Mouse (Mus musculus) kidney, adult 8-10 months (tissue): ENCODE measurements at regions not wholly inside any gene's neighbourhood (a gene's known extent, or its start where the extent isn't known, plus 50 kb on each side); places are given as distances from the start of the nearest gene placed in this dataset.

Source experiments
- DNase-seq, 2 experiments: peaks; one replicate each; pipeline ENCODE4 v3.0.0; 2022

DNA sequence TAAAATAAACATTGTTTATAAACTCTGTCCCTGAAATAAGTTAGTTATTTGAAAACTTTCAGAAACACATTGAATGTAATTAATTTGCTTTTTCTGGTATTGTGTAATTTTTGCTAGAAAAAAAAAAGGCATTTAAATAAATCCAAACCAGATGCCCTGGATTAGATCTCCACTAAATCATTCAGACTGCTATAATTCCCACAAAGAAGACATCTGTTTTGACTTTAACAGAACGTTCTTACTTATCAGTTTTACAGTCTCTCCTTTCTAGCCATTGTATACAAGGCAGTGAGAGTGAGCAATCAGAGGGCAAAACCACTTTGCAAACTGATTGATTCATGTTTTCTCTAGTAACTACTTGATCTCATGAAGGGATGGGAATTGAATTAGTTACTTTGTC lies 478.8 kb downstream of the Slitrk6 start:
- DNase-seq: no peak

DNA sequence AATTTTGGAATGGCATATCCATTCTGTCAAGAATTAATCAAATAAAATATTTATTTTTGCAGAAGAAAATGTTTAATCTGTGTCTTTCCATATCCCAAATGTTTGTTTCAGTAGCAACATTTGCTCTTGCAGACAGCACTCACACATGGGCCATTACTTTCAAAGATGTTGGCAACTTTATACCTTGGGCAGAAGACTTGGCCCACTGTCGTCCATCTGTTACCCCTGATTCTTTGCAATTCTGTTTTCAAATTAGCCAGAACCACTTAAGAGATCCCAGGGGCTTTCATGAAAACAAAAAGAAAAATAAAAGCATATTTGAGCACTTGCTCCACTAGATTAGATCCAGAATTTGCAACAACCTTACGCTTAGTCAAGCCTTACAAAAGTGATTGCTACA lies 483.7 kb downstream of the Slitrk6 start:
- no peak for DNase-seq

DNA sequence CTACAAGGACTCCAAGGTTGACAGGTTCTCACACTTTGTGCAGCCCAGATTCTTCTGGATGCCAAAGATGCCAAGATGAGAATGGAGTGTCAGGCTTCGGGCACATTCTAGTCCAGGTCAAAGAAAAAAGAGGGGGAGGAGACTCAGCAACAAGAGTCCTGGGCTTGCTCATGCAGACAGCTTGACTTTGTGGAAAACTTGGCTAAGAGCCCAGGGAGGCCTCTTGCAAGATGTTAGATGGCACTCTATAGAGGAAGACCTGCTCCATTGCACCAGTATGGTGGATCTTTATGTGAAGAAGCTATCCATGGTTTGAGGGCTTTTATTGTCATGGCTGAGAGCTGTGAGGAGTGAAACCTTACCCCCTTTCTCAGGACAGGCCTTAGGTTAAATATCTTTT lies 510.5 kb downstream of the Slitrk6 start:
- no peak for DNase-seq

DNA sequence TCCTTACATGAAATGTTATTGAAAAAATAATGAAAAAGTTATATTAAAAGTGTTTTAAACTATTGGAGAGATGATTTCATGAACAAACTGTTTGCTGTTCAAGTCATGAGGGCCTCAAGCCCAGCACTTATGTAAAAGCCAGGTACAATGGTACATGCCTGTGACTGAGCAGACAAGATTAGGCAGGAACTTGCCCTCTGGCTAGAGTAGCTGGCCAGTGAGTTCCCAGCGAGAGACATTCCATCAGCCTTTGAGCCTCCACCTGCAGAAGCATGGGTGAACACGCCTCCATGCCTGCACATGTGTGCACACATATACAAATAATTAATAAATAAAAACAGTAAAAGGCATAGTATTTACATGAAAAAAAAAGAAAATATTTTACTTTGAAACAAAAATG lies 511.4 kb downstream of the Slitrk6 start:
- no peak for DNase-seq

- no peak for DNase-seq
Observed at GRCm38 (mm10) chr14:110238800-110239199, 516.1 kb downstream of the Slitrk6 start.

DNA sequence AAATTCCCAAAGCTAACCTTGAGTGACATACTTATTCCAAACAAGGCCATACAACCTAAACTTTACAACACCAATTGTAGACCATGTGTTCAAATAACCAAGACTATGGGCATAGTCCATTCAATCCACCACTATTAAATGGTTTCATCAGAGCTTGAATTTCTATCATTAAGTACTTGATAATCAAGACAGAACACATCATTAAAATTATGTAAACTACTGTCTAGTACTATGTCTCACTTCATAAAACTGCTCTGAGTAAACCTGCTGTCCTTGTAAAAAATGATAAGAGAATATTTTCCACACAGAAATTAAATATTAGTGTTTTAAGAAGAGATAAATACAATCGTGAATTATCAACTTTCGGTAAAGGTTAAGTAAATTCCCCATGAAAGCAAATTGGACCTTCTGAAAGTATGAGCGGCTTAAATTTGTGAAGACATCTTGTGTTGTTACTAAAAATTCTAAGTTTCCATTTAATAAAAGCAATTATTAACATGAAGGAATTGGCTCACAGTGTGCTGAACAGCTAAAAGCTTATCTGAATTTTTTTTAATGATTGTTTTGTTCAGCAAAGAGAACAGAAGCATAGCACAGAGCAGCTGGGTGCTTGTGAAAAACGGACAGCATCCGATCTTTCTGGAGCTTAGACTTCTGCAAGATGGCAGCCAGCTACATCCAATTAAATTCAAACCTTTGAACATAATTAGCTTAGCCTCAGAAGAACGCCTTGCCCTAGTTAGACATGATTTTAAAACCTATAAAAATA lies 530.1 kb downstream of the Slitrk6 start:
- DNase-seq: no peak

DNA sequence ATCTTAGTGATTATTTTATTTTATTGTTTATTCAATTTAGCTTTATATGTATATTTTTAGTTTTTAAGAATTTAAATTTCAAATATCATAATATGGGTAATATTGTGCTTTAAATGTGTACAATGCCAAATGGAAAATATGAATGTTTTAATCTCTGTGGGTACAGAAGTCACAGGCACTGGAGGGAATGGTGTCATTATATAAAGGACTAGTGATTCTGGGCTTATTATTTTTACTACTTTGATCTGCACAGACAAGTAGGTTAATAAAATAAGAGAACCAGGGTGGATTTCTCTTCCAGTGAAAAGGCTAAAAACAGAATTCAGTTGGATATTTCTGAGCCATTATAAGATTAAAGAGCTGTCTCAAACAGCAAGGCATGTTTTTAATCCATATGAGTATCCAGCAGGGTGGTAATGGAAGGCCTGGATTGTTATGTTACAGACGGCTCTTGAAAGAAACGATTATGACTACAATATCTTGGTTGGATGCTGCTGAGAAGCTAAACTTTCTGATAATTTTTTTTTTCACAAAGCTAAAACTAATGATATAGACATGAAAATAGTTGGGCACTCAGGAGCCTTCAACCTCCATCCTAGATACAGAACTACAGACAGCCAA lies 563.9 kb downstream of the Slitrk6 start:
- DNase-seq: no peak

GRCm38 (mm10) chr14:110190471-110190870 lies 564.5 kb downstream of the Slitrk6 start:
- no peak for DNase-seq

DNA sequence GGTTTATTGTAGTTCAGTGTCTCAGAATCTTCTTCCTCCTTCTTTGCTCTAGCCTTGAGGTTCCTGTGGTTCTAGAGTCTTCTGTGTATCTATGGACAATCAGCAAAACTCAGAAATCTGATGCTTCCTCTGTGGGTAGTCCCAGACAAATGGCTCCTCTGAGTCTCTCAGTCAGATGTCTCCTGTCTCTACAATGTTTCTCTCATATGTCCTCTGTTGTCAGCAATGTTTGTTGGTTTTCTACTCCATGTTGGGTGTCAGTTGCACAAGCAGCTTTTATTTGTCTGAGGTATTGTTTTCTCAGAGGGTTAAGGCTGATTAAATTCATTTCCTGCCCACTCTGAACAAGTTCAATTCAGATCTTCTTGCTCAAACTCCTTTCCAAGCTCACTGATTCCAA lies 575.8 kb downstream of the Slitrk6 start:
- no peak for DNase-seq

- DNase-seq: no peak
Observed at GRCm38 (mm10) chr14:110171162-110172117, 583.5 kb downstream of the Slitrk6 start.

GRCm38 (mm10) chr14:110168632-110169031 lies 586.3 kb downstream of the Slitrk6 start:
- DNase-seq: no peak

DNA sequence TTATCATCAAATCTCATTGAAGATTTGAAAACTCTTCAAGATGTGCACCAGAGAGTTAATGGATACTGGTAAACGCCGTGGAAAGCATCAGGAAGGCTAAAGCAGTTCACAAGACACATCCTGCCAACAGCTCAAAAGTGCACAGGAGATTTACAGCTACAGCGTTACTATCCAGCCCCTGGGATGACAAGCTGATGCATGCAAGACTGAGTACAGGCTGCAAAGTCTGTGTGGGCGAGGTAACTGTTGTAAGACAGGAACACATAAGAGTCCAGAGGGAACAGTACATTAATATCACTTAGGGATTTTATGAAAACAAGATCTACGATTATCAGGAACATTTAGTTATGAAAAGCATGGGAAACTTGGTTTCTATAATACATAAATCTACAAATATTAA lies 626.7 kb downstream of the Slitrk6 start:
- DNase-seq: no peak

DNA sequence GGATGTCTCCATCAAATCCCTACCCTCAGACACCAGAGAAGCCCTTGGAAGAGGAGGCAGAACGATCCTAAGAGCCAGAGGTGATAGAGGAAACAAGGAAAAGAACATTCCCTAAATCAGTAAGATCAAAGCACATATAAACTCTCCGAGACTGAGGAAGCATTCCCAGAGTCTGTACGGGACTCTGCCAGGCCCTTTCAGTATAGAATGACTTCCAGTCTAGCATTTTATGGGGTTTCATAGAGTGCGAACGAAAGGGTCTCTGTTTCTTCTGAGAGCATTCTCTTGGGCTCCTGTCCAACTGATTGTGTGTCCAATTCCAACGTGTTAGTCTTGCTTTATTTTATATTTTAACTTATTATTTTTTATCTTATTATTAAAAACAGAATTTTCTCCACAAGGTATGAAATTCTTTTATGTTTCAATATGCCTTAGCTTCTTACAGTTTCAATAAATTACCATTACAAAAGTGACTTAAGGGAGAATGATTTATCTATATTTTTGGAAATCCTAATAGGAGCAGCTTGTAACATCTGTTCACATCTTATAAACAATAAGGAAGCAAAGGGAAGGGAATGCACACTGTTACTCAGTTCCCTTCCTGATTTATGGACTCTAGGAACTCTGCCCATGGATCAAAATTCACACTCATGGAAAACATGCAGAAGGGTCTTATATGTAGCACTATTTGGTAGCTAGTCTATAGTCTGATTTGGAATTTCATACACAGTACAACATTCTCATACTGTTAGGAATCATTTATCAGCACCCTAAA lies 628.8 kb downstream of the Slitrk6 start:
- DNase-seq: no peak

GRCm38 (mm10) chr14:110122710-110123109 lies 632.2 kb downstream of the Slitrk6 start:
- no peak for DNase-seq

DNA sequence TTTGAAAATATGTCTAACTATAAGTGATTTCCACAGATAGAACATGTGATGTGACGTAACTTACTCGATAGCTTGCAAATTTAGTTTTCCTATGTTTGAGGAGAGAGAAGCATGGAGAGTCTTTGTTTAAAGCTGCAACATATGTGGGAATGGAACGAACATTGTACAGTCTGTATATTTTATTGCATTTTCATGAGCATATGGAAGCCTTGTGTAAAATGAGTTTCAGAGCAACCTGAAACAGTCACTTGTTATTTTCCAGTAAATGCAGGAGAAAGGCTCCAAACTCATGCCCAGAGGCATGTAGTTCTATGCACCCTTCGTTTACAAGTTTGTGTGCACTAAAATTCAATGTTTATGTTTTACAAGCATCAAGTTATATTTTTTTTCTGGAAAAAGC lies 639.4 kb downstream of the Slitrk6 start:
- no peak for DNase-seq

DNA sequence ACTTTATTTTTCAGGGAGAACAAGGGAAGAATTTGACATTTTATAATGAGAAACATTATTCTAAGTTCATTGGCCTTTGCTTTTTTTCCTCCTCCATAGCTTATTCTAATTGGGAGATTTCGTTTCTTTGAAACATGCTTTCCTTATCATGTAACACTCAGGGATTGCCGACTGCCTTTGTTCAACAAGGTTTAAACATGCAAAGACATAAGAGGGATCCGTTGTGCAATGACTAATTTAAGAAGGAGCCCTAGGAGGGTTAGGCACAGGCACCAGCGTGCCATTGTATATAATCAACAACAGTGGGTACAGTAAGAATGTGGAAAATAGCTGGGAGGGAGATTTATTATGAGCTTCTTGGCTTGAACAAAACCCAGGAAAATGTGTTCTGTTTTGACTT lies 654.1 kb downstream of the Slitrk6 start:
- no peak for DNase-seq

GRCm38 (mm10) chr14:110078351-110078750 lies 676.6 kb downstream of the Slitrk6 start:
- DNase-seq: no peak

DNA sequence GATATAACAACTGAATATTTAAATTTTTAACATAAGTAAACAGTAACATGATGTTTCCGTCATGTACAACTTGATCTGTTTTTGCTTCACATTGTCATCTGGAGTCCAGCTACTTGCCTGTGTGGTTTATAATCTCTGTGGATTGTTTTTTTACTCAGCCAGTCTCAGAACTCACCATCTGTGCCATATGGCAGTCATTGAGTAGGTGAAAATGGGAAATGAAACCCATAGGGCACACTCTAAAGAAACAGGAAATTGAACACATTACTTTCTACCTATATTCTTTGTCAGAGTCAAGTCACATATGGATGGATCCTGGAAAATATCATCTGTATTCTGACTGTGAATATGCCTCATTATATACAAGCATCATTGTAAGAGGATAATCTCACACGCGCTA lies 707.2 kb downstream of the Slitrk6 start:
- no peak for DNase-seq

DNA sequence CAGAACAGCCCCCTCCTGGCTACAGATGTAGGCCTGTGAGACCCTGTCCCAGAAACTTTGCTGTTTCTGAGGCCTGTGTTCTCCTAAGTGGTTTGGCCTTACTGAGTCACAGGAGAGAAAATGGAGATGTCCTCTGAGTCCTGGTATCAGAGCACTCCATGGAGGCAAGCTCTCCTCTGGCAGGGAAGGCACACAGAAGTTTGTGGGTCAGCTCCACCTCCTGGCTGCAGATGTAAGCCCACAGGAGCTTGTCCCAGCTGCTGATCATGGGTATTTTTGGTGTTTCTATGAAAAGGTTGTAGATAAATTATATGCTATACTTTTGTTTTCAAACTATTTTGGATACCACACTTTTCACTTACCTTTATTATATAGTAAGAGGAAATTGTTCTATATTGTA lies 711.7 kb downstream of the Slitrk6 start:
- no peak for DNase-seq

- DNase-seq: no peak
Observed at GRCm38 (mm10) chr14:110021812-110022211, 733.1 kb downstream of the Slitrk6 start.

GRCm38 (mm10) chr14:110015126-110015525 lies 739.8 kb downstream of the Slitrk6 start:
- DNase-seq: no peak

DNA sequence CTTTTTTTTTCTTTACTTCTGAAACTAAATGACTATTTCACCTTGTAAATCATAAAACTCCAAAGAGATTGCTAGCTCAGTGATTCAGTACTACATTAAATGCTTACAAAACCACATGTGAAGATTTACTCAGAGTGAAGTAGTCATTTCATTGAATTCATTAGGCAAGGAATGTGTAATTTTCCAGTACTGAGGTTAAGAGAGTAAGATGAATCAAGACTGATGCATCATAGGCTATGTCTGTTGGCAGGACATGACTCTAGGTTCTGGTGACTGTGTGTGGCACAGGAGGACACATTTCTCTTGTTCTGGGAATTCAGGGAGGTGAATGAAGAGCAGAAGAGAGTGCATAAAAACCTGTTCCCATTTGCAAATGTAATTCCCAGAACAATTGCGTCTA lies 741.7 kb downstream of the Slitrk6 start:
- DNase-seq: no peak

DNA sequence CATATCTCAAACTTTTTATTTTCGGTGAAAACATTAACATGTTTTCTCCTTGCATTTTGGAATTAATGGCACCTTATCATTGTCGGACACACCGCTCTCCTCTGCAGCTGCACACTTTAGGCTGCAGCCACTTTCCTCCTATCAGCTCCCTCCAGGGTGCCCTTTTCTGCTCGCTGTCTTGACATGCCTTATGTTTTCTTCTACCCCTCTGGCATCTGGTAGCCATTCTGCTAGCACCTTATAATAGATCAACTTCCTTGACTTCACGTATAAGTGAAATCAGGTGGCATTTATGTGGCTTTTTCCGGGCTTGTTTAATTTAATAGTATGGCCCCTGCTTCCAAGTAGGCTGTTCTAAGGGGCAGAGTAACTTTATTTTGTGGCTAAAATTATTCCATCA lies 747.8 kb downstream of the Slitrk6 start:
- DNase-seq: no peak
